Mouse (Mus musculus) intestine, embryonic 16.5 days (tissue): ENCODE data around the gene Rpap1. TPM values are rescaled to one million over a fixed set of nuclear protein-coding genes. Genes with fewer than 3 reads are reported as not detected.

Experiments used
- ATAC-seq: fragments of 200-750 bp; cut with Nextera tagmentation; 2 replicates; pipeline ENCODE4 v1.8.0; 2017; ENCODE audit warnings: moderate TSS enrichment, moderate library complexity
- H3K27ac ChIP-seq: fragments of 300-500 bp; sonication (generic); 2 replicates; pipeline ENCODE4 v1.5.1; 2014; ENCODE audit warnings: mild to moderate bottlenecking, low read length
- H3K27me3 ChIP-seq: fragments of 300-500 bp; sonication (generic); replicated peaks from 2 replicates; pipeline ENCODE4 v1.6.1; 2014; ENCODE audit warnings: low read length, control low read depth, mixed read lengths; ENCODE audit not compliant: control insufficient read depth, insufficient read depth
- H3K36me3 ChIP-seq: fragments of 300-500 bp; sonication (generic); 2 replicates; pipeline ENCODE4 v1.6.1; 2014; ENCODE audit warnings: low read length, control low read depth; ENCODE audit not compliant: control insufficient read depth, insufficient read depth
- H3K4me1 ChIP-seq: fragments of 300-500 bp; sonication (generic); 2 replicates; pipeline ENCODE4 v1.6.1; 2014; ENCODE audit warnings: low read length, control low read depth, mixed read lengths; ENCODE audit not compliant: control insufficient read depth, insufficient read depth
- H3K4me2 ChIP-seq: fragments of 300-500 bp; sonication (generic); 2 replicates; pipeline ENCODE4 v1.6.1; 2014; ENCODE audit warnings: low read depth, low read length, control low read depth
- H3K4me3 ChIP-seq: fragments of 300-500 bp; sonication (generic); 2 replicates; pipeline ENCODE4 v1.5.1; 2014; ENCODE audit warnings: mild to moderate bottlenecking, low read length
- H3K9ac ChIP-seq: fragments of 300-500 bp; sonication (generic); 2 replicates; pipeline ENCODE4 v1.6.1; 2014; ENCODE audit warnings: low read depth, low read length
- H3K9me3 ChIP-seq: fragments of 300-500 bp; sonication (generic); 2 replicates; pipeline ENCODE4 v1.6.1; 2016; ENCODE audit warnings: low read length, control low read depth; ENCODE audit not compliant: control insufficient read depth
- whole genome bisulfite sequencing: fragments of 180-500 bp; shearing (Covaris S2); extraction: QIAGEN DNeasy Blood & Tissue Kit; methylation state at CpG from one replicate; pipeline ENCODE4 v1.1.7; 2014; 5-methylcytosine and 5-hydroxymethylcytosine counted together
- polyA plus RNA-seq: library from polyadenylated mRNA; unstranded; fragments of >200 nt; fragmentation: Nextera tagmentation; extraction: Ambion mirVana; gene quantifications from 2 replicates; pipeline ENCODE4 v1.2.1, GENCODE M21; 2015

Gene Rpap1
- polyA plus RNA-seq: 22.9 and 23.8 TPM in 2 replicates

DNA sequence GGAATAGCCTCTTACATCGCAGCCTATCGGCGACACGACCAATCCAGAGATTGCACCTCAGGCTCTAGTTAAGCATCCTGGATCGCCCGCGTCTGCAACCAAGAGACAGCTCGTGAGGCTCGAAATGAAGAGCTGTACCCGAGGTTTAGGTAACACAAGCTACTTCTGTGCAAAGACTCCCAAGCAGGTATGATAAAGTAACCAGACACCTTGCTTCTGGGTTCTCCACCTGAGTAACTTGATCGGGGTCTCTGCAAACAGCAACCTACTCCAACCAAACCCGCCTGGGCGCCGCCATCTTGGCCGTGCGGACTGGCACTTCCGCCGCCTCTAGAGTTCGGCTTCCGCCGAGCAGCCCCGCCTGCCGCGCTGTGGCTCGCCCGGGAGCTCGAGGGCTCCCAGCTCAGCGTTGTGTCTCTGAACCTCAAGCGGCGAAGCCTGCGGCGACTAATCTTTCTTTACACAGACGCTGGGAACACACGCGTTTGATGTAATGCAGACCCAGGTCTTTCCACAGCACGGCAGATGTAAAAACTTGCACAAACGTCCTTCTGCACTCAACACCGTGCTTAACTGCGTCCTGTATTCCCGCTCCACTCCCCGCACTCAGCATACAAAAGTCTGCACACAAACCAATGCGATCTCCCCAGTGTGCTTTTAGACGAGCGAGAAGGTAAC, at the start of gene Rpap1:
Gene Rpap1, minus strand, starts transcription at position 332 of the 678 bp plus-strand sequence.
- no peaks in the 10 kb centered on the region for H3K9me3 ChIP-seq
- H3K4me2 ChIP-seq: peak within 1 kb of the TSS; percentile 93
- ATAC-seq: peak; percentile 97
- peak within 1 kb of the TSS; percentile 79 for H3K9ac ChIP-seq
- peak within 1 kb of the TSS; percentile 58 for H3K4me3 ChIP-seq
- H3K4me1 ChIP-seq: peaks cover 11% of the 10 kb centered on the region
- under 1% methylated on average over 44 of the region's 44 CpGs for WGBS
- peaks cover 6% of the 10 kb centered on the region; the same call in 1 of the 2 replicates for H3K36me3 ChIP-seq
- H3K27me3 ChIP-seq: no peaks in the 10 kb centered on the region
- H3K27ac ChIP-seq: peak within 1 kb of the TSS; percentile 84

DNA sequence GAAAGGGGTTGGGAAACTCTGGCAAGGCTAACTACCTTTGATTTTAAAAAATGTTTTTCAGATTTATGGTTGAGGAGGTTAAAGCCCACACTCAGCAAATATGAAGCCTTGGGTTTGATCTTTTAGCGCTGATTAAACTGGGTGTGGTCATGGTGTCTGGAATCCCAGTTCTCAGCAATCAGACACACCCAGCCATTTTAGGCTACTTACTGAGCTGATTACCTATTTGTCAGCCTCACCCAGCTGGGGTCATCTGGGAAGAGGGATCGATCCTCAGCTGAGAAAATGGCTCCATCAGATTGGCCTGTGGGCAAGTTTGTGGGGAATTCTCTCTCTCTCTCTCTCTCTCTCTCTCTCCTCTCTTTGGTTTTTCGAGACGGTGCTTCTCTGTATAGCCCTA, 46.9 kb upstream of the Rpap1 start:
- no peak overlapping the region for H3K4me3 ChIP-seq
- H3K4me2 ChIP-seq: no peak overlapping the region
- H3K27ac ChIP-seq: no peak overlapping the region
- no peaks in the 10 kb centered on the region for H3K27me3 ChIP-seq
- no peak overlapping the region for H3K9ac ChIP-seq
- H3K36me3 ChIP-seq: no peaks in the 10 kb centered on the region
- 84% methylated on average over 4 of the region's 4 CpGs for WGBS
- H3K9me3 ChIP-seq: no peaks in the 10 kb centered on the region
- no peaks in the 10 kb centered on the region for H3K4me1 ChIP-seq
- ATAC-seq: no peak

DNA sequence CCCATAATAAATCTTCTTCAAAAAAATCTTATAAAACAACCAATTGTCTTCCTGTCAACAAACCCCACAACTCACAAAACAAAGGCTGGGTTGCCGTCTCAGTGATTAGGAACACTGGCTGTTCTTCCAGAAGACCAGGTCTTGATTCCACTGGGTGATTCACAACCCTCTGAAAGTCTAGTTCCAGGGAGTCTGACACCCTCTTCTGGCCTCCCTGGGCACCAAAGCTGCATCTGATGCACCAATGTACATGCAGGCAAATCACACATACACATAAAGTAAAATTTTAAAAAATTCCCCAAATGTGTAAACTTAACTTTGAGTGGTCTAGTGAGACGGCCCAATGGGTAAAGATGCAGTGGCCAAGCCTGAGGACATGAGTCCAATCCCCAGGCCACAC, 43.2 kb upstream of the Rpap1 start:
- Histone ChIP-seq H3K27ac (no peak overlapping the region), H3K36me3 (no peaks in the 10 kb centered on the region), H3K4me2 (no peak overlapping the region), H3K9ac (no peak overlapping the region), H3K9me3 (no peaks in the 10 kb centered on the region), H3K4me3 (no peak overlapping the region), H3K4me1 (no peaks in the 10 kb centered on the region), H3K27me3 (no peaks in the 10 kb centered on the region)
- no peak for ATAC-seq
- 68% methylated on average over 2 of the region's 2 CpGs for WGBS

DNA sequence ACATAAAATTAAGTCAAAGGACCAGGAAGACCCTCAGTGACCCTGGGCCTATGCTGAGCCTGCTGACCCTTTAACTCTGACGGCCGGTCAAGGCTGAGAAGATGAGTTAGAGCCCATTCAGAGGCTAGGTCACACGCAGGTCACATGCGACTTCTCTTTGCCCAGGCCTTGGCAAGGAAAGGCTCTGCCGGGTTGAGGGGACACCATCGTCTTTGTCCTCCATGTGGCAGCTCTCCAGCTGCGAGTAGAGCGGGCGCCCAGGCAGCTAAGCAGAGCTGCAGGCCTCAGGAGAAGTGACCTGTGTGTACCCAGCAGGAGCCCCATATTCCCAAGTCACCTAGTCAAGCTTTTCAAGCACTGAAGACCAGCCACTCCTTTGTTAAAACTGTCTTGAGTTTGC, 33.8 kb upstream of the Rpap1 start:
- no peak for ATAC-seq
- Histone ChIP-seq H3K4me2 (no peak overlapping the region), H3K4me1 (peaks cover 2% of the 10 kb centered on the region; the same call in 1 of the 2 replicates), H3K4me3 (no peak overlapping the region), H3K27ac (no peak overlapping the region), H3K36me3 (peaks cover 4% of the 10 kb centered on the region; the same call in 1 of the 2 replicates), H3K9me3 (no peaks in the 10 kb centered on the region), H3K9ac (no peak overlapping the region), H3K27me3 (no peaks in the 10 kb centered on the region)
- WGBS: 84% methylated on average over 9 of the region's 9 CpGs

DNA sequence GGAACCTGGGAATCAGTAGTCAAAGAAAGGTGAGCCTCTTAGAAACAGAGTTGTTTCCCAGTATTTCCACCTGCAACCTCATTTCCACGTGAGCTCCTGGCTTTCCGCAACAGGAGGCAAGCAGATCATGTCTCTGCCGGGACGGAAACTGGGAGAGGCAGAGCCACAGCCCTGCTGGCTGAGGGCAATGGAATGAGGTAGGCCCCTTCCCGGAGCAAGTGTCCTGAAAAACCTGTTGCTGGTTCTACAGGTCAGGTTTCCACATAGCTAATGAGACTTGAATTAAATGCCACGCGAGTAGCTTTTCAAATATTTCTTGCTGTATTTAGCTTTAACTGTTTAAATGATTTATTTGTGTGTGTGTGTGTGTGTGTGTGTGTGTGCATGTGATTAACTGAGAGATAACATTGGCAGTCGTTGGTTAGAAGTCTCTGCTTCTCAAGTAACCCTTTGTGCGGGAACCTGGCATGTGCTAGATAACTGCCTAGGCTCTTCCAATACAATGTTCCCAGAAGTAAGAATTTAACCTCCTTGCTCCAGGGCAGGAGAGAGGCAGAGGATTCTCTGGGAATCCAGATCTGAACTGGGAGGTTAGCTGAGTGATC, 31.4 kb upstream of the Rpap1 start:
- Histone ChIP-seq H3K9ac (no peak overlapping the region), H3K27ac (no peak overlapping the region), H3K9me3 (no peaks in the 10 kb centered on the region), H3K4me2 (no peak overlapping the region), H3K4me1 (peaks cover 2% of the 10 kb centered on the region; the same call in 1 of the 2 replicates), H3K36me3 (peaks cover 4% of the 10 kb centered on the region; the same call in 1 of the 2 replicates), H3K27me3 (no peaks in the 10 kb centered on the region), H3K4me3 (no peak overlapping the region)
- 36% methylated on average over 9 of the region's 9 CpGs for WGBS
- peak; percentile 88 for ATAC-seq

DNA sequence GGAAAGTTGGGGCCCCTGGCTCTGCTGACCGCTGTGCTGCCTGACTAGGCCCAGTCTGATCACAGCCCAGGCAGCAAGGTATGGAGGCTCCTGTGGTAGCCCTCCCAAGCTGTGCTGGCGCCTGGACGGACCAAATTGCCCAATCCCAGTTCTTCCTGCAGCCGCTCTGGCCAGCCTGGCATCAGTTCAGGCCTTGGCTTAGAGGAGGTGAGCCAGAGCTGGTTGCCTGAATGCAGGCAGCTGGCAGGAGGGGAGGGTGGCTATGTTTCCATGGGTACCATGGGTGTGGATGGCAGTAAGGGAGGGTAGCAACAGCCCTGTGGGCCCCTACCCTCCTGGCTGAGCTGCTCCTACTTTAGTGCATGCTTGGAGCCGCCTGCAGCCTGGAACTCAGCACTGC, 29.7 kb upstream of the Rpap1 start:
- Histone ChIP-seq H3K9ac (no peak overlapping the region), H3K36me3 (peaks cover 4% of the 10 kb centered on the region; the same call in 1 of the 2 replicates), H3K9me3 (no peaks in the 10 kb centered on the region), H3K4me1 (peaks cover 2% of the 10 kb centered on the region; the same call in 1 of the 2 replicates), H3K4me3 (no peak overlapping the region), H3K4me2 (no peak overlapping the region), H3K27ac (no peak overlapping the region), H3K27me3 (no peaks in the 10 kb centered on the region)
- ATAC-seq: no peak
- 83% methylated on average over 5 of the region's 5 CpGs for WGBS

DNA sequence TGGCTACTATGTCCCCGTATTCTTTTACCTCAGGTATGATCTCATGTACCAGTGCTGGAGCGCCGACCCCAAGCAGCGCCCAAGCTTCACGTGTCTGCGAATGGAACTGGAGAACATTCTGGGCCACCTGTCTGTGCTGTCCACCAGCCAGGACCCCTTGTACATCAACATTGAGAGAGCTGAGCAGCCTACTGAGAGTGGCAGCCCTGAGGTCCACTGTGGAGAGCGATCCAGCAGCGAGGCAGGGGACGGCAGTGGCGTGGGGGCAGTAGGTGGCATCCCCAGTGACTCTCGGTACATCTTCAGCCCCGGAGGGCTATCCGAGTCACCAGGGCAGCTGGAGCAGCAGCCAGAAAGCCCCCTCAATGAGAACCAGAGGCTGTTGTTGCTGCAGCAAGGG, 29.3 kb upstream of the Rpap1 start:
- no peaks in the 10 kb centered on the region for H3K27me3 ChIP-seq
- 94% methylated on average over 13 of the region's 13 CpGs for WGBS
- H3K27ac ChIP-seq: no peak overlapping the region
- H3K9ac ChIP-seq: no peak overlapping the region
- H3K4me2 ChIP-seq: no peak overlapping the region
- H3K4me3 ChIP-seq: no peak overlapping the region
- peaks cover 5% of the 10 kb centered on the region; the same call in 1 of the 2 replicates for H3K36me3 ChIP-seq
- ATAC-seq: no peak
- H3K4me1 ChIP-seq: peaks cover 2% of the 10 kb centered on the region; the same call in 1 of the 2 replicates
- H3K9me3 ChIP-seq: no peaks in the 10 kb centered on the region

DNA sequence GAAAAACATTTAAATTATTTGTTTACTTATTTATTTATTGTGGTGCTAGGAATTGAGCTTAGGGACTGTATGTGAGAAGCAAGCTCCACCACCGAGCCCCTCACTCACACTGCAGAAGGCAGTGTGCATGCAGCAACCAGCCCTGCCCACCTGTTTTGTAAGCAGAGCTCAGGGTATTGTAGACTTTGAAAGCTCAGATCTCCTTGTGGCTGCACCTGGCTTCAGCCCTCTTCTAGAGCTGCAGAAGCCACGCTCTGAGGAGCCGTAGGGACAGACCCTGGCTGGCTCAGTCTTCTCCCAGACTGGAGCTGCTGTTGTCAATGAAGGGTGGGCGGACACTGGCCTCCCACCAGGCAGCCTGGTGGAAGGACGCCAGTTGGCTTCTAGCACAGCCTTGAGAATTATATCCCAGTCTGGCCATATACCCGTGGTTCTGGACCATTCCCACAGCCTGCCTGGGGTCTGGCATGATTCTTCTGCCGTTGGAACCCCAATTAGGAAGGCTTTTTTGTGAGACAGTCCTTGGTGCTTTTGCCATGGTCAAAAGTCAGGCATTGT, 27.1 kb upstream of the Rpap1 start:
- peaks cover 2% of the 10 kb centered on the region; the same call in 1 of the 2 replicates for H3K4me1 ChIP-seq
- WGBS: 62% methylated on average over 7 of the region's 7 CpGs
- H3K27me3 ChIP-seq: no peaks in the 10 kb centered on the region
- H3K9ac ChIP-seq: no peak overlapping the region
- H3K4me3 ChIP-seq: no peak overlapping the region
- no peak for ATAC-seq
- no peaks in the 10 kb centered on the region for H3K9me3 ChIP-seq
- H3K27ac ChIP-seq: no peak overlapping the region
- peaks cover 10% of the 10 kb centered on the region; the same call in 1 of the 2 replicates for H3K36me3 ChIP-seq
- H3K4me2 ChIP-seq: no peak overlapping the region

DNA sequence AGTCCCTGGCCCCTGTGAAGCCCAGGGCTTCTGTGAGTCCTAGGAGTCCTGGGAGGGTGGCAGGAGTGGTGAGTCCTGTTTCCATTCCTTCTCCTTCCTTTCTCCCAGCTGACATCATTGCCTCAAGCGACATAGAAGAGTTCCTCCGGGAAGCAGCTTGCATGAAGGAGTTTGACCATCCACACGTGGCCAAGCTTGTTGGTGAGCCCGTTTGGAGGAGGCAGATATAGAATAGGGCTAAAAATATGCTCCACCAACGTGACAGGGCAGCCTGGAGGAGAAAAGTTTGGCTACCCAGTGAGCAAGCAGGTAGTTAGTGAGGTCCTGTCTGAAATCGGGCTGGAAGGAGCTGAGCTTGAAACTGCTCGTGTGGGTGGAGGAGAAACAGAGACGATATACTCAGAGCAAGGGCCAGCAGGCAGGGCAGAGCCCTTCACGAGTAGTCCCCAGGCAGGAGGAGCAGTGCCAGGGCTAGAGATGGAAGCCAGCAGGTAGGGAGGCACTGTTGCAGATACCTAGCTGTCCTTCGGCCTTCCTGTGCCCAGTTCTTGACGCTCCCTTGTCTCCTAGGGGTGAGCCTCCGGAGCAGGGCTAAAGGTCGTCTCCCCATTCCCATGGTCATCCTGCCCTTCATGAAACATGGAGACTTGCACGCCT, 24.3 kb upstream of the Rpap1 start:
- Histone ChIP-seq H3K27ac (no peak overlapping the region), H3K4me1 (no peaks in the 10 kb centered on the region), H3K9me3 (no peaks in the 10 kb centered on the region), H3K9ac (no peak overlapping the region), H3K4me3 (no peak overlapping the region), H3K36me3 (peaks cover 8% of the 10 kb centered on the region; the same call in 1 of the 2 replicates), H3K4me2 (no peak overlapping the region), H3K27me3 (no peaks in the 10 kb centered on the region)
- WGBS: 83% methylated on average over 14 of the region's 14 CpGs
- ATAC-seq: no peak
